Mouse (Mus musculus) hindbrain, embryonic 13.5 days (tissue): ENCODE results near the gene Defa30. TPM values are rescaled to one million over a fixed set of nuclear protein-coding genes. Genes with fewer than 3 reads are reported as not detected.
"Not testable (repeated sequence)": the region's sequence is repeated elsewhere in the genome, so short reads cannot be mapped to it uniquely, and the experiment has no call there.

Experiments
- ATAC-seq: fragments of 200-750 bp; cut with Nextera tagmentation; 2 replicates; pipeline ENCODE4 v1.8.0; 2017; ENCODE audit warnings: moderate TSS enrichment; ENCODE audit not compliant: low FRiP score
- H3K27ac ChIP-seq: fragments of 300-500 bp; sonication (generic); 2 replicates; pipeline ENCODE4 v1.5.1; 2015; ENCODE audit warnings: inconsistent platforms, mild to moderate bottlenecking, moderate library complexity
- H3K27me3 ChIP-seq: fragments of 300-500 bp; sonication (generic); 2 replicates; pipeline ENCODE4 v1.6.1; 2015; ENCODE audit warnings: mild to moderate bottlenecking, inconsistent platforms
- H3K36me3 ChIP-seq: fragments of 300-500 bp; sonication (generic); 2 replicates; pipeline ENCODE4 v1.6.1; 2015; ENCODE audit warnings: mild to moderate bottlenecking, inconsistent platforms
- H3K4me1 ChIP-seq: fragments of 300-500 bp; sonication (generic); replicated peaks from 2 replicates; pipeline ENCODE4 v1.6.1; 2015; ENCODE audit warnings: inconsistent platforms
- H3K4me2 ChIP-seq: fragments of 300-500 bp; sonication (generic); 2 replicates; pipeline ENCODE4 v1.6.1; 2015; ENCODE audit warnings: inconsistent platforms, mild to moderate bottlenecking, moderate library complexity
- H3K4me3 ChIP-seq: fragments of 300-500 bp; sonication (generic); 2 replicates; pipeline ENCODE4 v1.5.1; 2015; ENCODE audit warnings: mild to moderate bottlenecking, inconsistent platforms
- H3K9ac ChIP-seq: fragments of 300-500 bp; sonication (generic); 2 replicates; pipeline ENCODE4 v1.6.1; 2015; ENCODE audit warnings: mild to moderate bottlenecking, inconsistent platforms
- H3K9me3 ChIP-seq: fragments of 300-500 bp; sonication (generic); 2 replicates; pipeline ENCODE4 v1.6.1; 2016; ENCODE audit warnings: inconsistent platforms
- WGBS: fragments of 180-500 bp; shearing (Covaris S2); methylation state at CpG from one replicate; pipeline ENCODE4 v1.1.7; 2015; 5-methylcytosine and 5-hydroxymethylcytosine counted together
- polyA plus RNA-seq: library from polyadenylated mRNA; unstranded; fragments of >200 nt; fragmentation: Nextera tagmentation; extraction: Ambion mirVana; gene quantifications from 2 replicates; pipeline ENCODE4 v1.2.1, GENCODE M21; 2015

Defa30 gene
- not detected in 2 replicates for polyA plus RNA-seq

DNA sequence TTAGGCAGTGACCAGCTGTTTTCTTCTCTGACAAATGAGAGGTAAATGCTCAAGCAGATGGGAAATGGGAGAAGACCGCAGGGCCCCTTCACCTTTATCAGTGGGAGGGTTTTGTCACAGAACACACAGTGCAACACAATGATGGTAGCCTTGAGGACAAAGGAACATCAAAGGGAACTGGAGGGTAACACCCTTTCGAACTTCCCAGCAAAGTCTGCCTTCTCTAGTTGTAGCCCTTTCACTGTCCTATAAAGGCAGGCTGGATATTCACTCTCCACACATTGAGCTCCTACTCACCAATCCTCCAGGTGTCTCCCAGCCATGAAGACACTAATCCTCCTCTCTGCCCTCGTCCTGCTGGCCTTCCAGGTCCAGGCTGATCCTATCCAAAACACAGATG is at the start of gene Defa30:
TSS of gene Defa30 (plus strand) at position 301 of the 400 bp plus-strand sequence.
- H3K9ac ChIP-seq, H3K4me3 ChIP-seq, H3K36me3 ChIP-seq, H3K4me1 ChIP-seq, H3K4me2 ChIP-seq, H3K27me3 ChIP-seq, H3K27ac ChIP-seq, H3K9me3 ChIP-seq, ATAC-seq: not testable (repeated sequence)
- WGBS, result 59% methylated on average over 3 of the region's 3 CpGs

DNA sequence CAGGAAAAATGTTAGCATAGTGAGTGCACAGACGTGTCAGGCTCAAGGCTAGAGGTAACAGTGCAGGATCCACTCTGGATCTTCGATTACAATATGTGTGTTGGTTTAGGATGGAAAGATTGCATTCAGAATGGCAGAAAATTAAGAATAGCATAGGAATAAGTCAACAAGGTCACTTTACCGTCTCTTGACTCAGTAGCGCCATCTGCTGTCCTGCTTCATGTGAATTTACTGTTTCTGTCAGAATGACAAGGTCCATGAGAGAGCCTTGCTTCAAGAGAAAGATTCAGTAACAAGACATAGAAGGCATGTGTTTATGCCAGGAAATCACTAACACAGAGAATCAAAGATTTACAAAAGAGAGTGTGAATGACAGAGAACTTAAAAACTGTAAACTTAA is 41.3 kb upstream of the Defa30 start:
- Histone ChIP-seq H3K27ac (no peak overlapping the region), H3K36me3 (no peaks in the 10 kb centered on the region), H3K4me1 (no peaks in the 10 kb centered on the region), H3K9me3 (peaks cover 7% of the 10 kb centered on the region; the same call in 1 of the 2 replicates), H3K9ac (no peak overlapping the region), H3K4me3 (no peak overlapping the region), H3K4me2 (no peak overlapping the region), H3K27me3 (no peaks in the 10 kb centered on the region)
- ATAC-seq, result no peak
- 48% methylated on average over 4 of the region's 4 CpGs for WGBS

DNA sequence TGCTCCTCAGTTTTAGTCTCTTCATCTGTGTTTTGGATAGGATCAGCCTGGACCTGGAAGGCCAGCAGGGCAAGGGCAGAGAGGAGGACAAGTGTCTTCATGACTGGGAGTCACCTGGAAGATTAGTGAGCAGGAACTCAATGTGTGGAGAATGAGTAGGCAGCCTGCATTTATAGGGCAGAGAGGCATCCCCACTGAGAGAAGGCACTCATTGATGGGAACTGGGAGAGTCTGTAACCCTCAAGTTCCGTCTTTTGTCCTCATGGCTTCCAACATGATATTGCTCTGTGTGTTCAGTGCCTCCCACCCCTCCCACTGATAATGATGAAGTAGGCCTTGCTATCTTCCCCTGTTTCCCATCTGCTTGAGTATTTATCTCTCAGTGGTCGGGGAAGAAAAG is 38.5 kb upstream of the Defa30 start, which contains the start of gene Gm14851:
TSS of gene Gm14851 (minus strand) at position 101 of the 400 bp plus-strand sequence.
- H3K9me3 ChIP-seq, result peaks cover 14% of the 10 kb centered on the region
- 88% methylated on average over 1 of the region's 2 CpGs for WGBS
- H3K4me2 ChIP-seq, H3K4me3 ChIP-seq, H3K36me3 ChIP-seq, H3K9ac ChIP-seq, H3K27me3 ChIP-seq, H3K27ac ChIP-seq, ATAC-seq, H3K4me1 ChIP-seq: not testable (repeated sequence)

GRCm38 (mm10) chr8:21161977-21162376 is 27.5 kb downstream of the Defa30 start, which contains the start of gene Defa22:
Defa22 (plus strand) TSS chr8:21162277.
- no CpG with 5 or more reads among the region's 1 CpGs for WGBS
- not testable (repeated sequence) for ATAC-seq

More at GRCm38 (mm10) chr8:21161977-21162376, 27.5 kb downstream of the Defa30 start, which contains the start of gene Defa22:
- not testable (repeated sequence) for H3K9me3 ChIP-seq, H3K4me2 ChIP-seq, H3K4me1 ChIP-seq, H3K36me3 ChIP-seq, H3K27ac ChIP-seq, H3K9ac ChIP-seq, H3K27me3 ChIP-seq, H3K4me3 ChIP-seq

Other genes starting within 250 kb of the Defa30 start
- gene Defb33, start 242.0 kb upstream of the Defa30 start, polyA plus RNA-seq, result not detected in 2 replicates
- not detected in 2 replicates for gene Gm15056, start 232.0 kb upstream of the Defa30 start, polyA plus RNA-seq
- gene Gm6040, start 212.6 kb upstream of the Defa30 start, polyA plus RNA-seq, result not detected in 2 replicates
- not detected in 2 replicates for gene AY761185, start 189.9 kb upstream of the Defa30 start, polyA plus RNA-seq
- not detected in 2 replicates for gene Defa21, start 109.1 kb upstream of the Defa30 start, polyA plus RNA-seq
- not detected in 2 replicates for gene Defa23, start 79.6 kb upstream of the Defa30 start, polyA plus RNA-seq
- gene Defa35, start 69.6 kb upstream of the Defa30 start, polyA plus RNA-seq, result not detected in 2 replicates
- not detected in 2 replicates for gene Defa25, start 50.2 kb upstream of the Defa30 start, polyA plus RNA-seq
- not detected in 2 replicates for gene Gm14851, start 38.6 kb upstream of the Defa30 start, polyA plus RNA-seq
- gene Defa22, start 27.6 kb downstream of the Defa30 start, polyA plus RNA-seq, result not detected in 2 replicates
- not detected in 2 replicates for gene Defa31, start 57.0 kb downstream of the Defa30 start, polyA plus RNA-seq
- not detected in 2 replicates for gene Gm15293, start 66.9 kb downstream of the Defa30 start, polyA plus RNA-seq
- gene Gm15292, start 115.1 kb downstream of the Defa30 start, polyA plus RNA-seq, result not detected in 2 replicates
- not detected in 2 replicates for gene Defa27, start 180.9 kb downstream of the Defa30 start, polyA plus RNA-seq
- not detected in 2 replicates for gene Defa29, start 192.4 kb downstream of the Defa30 start, polyA plus RNA-seq
- not detected in 2 replicates for gene Defa2, start 243.9 kb downstream of the Defa30 start, polyA plus RNA-seq